Mouse (Mus musculus): ENCODE data around the gene Cela2a.

DNA sequence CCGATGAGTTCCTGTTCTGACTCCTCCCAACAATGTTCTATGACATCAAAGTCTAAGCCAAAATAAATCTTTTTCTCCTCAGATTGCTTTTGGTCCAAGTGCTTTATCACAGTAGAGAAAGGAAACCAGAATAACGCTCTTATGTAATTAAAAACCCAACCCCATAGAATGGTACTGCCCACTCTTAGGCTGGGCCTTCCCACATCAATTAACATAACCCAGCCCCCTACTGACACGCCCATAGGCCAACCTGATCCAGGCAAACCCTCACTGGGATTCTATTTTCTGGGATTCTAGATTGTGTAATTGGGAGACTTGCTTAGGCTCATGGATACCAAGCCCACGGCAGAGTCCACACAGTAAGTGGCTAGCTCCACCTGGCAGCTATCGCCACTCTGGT, 39.0 kb upstream of the Cela2a start:
- TF ChIP-seq CTCF (IDR thresholded peaks at IDR 0.05; ENCODE audit: control insufficient read depth, insufficient read depth, low read length) (no peak), POLR2A (IDR thresholded peaks at IDR 0.05; ENCODE audit: borderline replicate concordance, control insufficient read depth, low read depth, low read length) (no peak)
